Mouse (Mus musculus) C2C12 (cell line): ENCODE results near the gene Spindoc.

ENCODE experiments used
- CTCF ChIP-seq: IDR thresholded peaks from one replicate; pipeline ENCODE4 v1.5.1; 2011; ENCODE audit not compliant: control insufficient read depth, insufficient read depth, insufficient read length
- MAX ChIP-seq: IDR thresholded peaks from one replicate; pipeline ENCODE4 v1.6.1; 2011; ENCODE audit warnings: mild to moderate bottlenecking, control low read depth
- MYOD1 ChIP-seq: IDR thresholded peaks from one replicate; pipeline ENCODE4 v1.6.1; 2011; ENCODE audit warnings: low read depth; ENCODE audit not compliant: control insufficient read depth, insufficient read length
- USF1 ChIP-seq: IDR thresholded peaks from one replicate; pipeline ENCODE4 v1.6.1; 2011; ENCODE audit warnings: low read depth, mild to moderate bottlenecking, control low read depth, moderate library complexity

DNA sequence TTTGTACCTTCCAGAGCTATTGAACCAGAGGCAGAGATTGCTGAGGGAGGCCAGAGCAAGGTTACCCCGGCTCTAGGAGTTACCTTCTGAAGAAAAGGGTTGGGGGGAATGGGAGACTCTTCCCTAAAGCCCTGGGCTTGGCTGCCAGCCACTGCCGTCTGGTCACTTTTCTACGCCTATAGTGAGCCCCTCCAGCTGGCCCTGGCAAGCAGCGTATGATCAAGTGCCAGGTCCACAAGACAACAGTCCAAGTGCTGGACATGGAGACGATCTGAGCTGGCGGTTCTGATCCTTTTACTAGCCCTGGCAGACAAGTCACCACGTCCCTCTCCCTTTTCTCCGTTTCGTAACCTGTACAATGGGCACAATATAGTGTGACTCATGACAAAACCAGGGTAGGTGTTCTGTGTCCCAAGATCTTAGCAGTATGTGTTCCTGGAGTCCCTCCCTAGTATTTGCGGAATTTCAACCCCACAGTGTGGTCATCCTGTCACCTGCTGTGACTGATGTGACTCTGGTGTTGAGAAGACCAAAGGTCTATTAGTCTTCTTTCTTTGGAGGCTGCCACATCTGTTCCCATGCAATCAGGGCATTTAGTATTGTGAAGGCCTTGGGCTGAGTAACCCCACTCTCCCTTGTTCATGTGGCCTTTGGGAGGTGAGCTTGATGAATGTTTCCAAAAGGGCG is 29.8 kb downstream of the Spindoc start:
- TF ChIP-seq CTCF (no peak), USF1 (no peak), MAX (no peak), MYOD1 (no peak)
